Mouse (Mus musculus) 3134 (cell line): ENCODE results near the gene Atg16l1.

Experiments used
- DNase-seq: peaks from one replicate; pipeline ENCODE4 v3.0.0-alpha.2; 2011; ENCODE audit warnings: low spot score; ENCODE audit not compliant: insufficient read length; ENCODE audit errors: extremely low read depth

Gene Atg16l1

DNA sequence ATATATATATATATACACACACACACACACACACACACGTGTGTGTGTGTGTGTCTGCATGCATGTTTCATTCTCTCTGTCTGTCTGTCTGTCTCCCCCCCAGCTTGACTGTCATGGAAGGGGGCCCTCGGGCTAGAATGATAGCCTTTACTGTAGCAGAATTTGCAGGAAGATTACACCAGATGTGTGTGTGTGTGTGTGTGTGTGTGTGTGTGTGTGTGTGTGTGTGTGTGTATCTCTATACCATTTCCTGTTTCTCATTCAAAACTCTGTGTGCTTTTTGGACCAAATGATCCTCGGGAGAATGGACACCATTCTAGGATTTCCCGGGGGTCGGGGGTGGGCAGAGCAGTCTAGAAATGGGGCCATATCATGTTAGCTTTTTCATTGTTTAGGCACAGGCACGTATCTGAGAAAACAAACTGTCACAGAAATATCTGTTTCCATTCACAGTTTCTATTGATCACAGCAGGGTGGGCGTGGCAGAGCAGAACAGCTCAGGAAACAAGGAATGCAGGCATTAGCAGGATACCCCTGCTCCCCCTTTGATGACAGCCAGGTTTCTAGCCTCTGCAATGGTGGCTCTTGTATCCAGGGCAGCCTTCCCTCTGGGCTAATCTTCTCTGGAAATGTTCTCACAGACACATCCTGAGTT is 73.4 kb downstream of the Atg16l1 start:
- DNase-seq: no peak

DNA sequence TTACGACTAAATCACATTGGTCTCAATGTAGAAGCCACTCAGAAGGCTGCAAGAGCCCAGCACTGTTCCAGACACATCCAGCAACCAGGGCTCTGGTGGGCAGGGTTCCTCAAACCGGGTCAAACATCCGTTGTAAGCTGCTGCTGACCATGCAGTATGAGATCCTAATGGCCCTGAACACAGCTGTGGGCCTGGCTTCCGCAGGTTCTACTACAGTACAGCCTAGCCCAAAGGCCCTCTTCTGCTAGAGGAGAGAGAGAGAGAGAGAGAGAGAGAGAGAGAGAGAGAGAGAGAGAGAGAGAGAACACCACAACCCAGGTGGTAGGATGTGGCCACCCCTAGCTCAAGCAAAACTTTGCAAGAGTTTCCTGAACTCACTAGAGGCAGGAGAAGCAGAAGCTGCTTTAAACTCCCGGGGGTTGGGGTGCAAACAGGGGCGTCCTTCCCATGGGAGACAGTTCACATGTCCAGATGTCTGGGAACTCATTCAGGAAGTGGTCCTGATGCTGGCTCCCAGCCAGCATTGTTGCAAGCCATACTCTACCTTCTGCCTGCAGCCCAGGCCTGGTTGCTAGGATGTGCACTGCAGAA is 74.0 kb downstream of the Atg16l1 start:
- no peak for DNase-seq

DNA sequence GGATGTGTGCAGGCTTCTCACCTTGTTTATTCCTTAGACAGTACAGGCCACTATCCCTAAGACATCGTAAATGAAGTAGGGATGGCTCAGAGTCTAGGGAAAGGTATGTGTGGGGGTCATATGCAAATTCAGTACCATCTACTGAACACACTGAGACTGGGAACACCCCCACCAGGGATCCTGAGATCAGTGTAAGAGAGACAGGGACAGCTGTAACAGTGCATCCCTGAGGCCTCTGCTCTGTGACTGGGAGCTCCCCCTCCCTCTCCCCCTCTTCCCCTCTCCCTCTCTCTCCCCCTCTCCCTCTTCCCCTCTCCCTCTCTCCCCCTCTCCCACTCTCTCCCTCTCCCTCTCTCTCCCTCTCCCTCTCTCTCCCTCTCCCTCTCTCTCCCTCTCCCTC is 80.8 kb downstream of the Atg16l1 start:
- DNase-seq: no peak

DNA sequence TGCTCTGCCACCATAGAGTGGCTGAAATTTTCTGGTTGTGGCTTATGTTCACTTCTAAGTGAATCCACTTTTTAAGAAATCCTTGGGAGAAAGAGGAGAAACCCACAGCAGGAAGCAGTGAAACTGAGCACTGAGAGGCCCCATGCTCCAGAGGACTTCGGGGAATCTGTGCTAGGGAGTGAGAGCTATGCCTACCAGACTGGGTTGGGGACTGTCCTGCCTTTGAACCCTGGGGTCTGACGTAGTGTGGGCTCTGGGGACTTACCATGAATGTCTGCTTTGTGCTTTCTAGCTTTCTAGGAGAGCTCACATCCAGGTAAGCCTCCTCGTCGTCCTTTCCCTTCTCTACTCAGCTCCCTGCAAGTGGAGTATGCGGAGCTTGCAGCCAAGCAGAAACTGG is 81.3 kb downstream of the Atg16l1 start:
- DNase-seq: no peak

DNA sequence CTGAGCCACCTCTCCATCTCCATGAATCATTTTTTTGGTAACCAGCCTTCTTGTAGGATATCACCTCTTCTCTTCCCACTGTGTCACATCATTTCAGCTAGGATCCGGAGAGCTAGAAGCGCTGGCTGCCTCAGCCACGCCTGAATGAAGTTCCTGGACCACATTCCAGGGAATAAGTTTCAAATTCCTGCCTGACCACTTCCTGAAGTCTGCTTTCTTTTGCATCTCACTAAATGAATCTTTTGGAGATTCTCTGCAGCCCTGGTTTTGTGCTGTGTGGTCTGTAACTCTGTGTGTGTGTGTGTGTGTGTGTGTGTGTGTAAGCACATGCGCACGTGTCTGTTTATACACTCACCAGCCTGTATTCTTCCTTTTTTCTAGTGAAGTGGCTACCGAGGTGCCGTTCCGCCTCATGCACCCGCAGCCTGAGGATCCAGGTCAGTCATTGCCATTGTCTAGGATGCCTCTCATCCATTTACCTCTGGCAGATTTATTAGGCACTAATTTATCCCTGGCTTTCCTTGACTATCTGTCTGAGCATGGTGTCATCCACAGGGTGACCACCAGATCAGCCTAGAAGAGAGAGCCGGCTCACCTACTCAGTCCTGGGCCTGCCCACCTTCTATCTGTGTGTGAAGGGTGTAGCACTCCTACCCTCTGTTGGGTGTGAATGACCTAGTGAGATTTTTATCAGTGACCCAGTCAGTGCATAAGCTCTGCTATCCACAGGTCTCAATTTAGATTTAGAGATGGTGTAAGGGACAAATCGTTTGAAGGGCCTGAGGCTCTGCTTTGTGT is 84.9 kb downstream of the Atg16l1 start:
- DNase-seq: peak; percentile 65
